Mouse (Mus musculus): ENCODE data around the gene Slc6a2.

The Slc6a2 gene

GRCm38 (mm10) chr8:92959779-92960178, at the start of gene Slc6a2:
Slc6a2 (plus strand) TSS chr8:92960079.
- no peak for DNase-seq (ENCODE audit: low spot score in 2 of 2)

GRCm38 (mm10) chr8:92911477-92911876, 48.4 kb upstream of the Slc6a2 start:
- no peak for DNase-seq (ENCODE audit: low spot score in 2 of 2)

- DNase-seq (ENCODE audit: low spot score in 2 of 2), result no peak
Measured at GRCm38 (mm10) chr8:92913396-92913795, 46.5 kb upstream of the Slc6a2 start.

GRCm38 (mm10) chr8:92916082-92916481, 43.8 kb upstream of the Slc6a2 start:
- no peak for DNase-seq (ENCODE audit: low spot score in 2 of 2)

GRCm38 (mm10) chr8:92921768-92922167, 38.1 kb upstream of the Slc6a2 start:
- no peak for DNase-seq (ENCODE audit: low spot score in 2 of 2)

- DNase-seq (ENCODE audit: low spot score in 2 of 2), result no peak
Measured at GRCm38 (mm10) chr8:92928986-92929385, 30.9 kb upstream of the Slc6a2 start.

- DNase-seq (ENCODE audit: low spot score in 2 of 2), result no peak
Measured at GRCm38 (mm10) chr8:92938056-92938455, 21.8 kb upstream of the Slc6a2 start.

GRCm38 (mm10) chr8:92949071-92949470, 10.8 kb upstream of the Slc6a2 start:
- DNase-seq (ENCODE audit: low spot score in 2 of 2), result no peak

GRCm38 (mm10) chr8:92950639-92951371, 9.1 kb upstream of the Slc6a2 start:
- DNase-seq (ENCODE audit: low spot score in 2 of 2), result no peak

GRCm38 (mm10) chr8:92954044-92954443, 5.8 kb upstream of the Slc6a2 start:
- no peak for DNase-seq (ENCODE audit: low spot score in 2 of 2)

GRCm38 (mm10) chr8:92960451-92960911, 602 bp downstream of the Slc6a2 start:
- DNase-seq (ENCODE audit: low spot score in 2 of 2), result no peak

GRCm38 (mm10) chr8:92961088-92961487, 1.2 kb downstream of the Slc6a2 start:
- DNase-seq (ENCODE audit: low spot score in 2 of 2), result no peak

GRCm38 (mm10) chr8:92964556-92964955, 4.7 kb downstream of the Slc6a2 start:
- no peak for DNase-seq (ENCODE audit: low spot score in 2 of 2)

- no peak for DNase-seq (ENCODE audit: low spot score in 2 of 2)
Measured at GRCm38 (mm10) chr8:92972949-92973348, 13.1 kb downstream of the Slc6a2 start.

GRCm38 (mm10) chr8:92976656-92977055, 16.8 kb downstream of the Slc6a2 start:
- DNase-seq (ENCODE audit: low spot score in 2 of 2), result no peak

GRCm38 (mm10) chr8:92982491-92982890, 22.6 kb downstream of the Slc6a2 start:
- no peak for DNase-seq (ENCODE audit: low spot score in 2 of 2)

GRCm38 (mm10) chr8:92984376-92984775, 24.5 kb downstream of the Slc6a2 start:
- no peak for DNase-seq (ENCODE audit: low spot score in 2 of 2)

GRCm38 (mm10) chr8:92996840-92997239, 37.0 kb downstream of the Slc6a2 start:
- peak in 1 of 2 experiments; percentile 59 for DNase-seq (ENCODE audit: low spot score in 2 of 2)

GRCm38 (mm10) chr8:92998600-92998999, 38.7 kb downstream of the Slc6a2 start:
- DNase-seq (ENCODE audit: low spot score in 2 of 2), result peak in 1 of 2 experiments; percentile 68

- DNase-seq (ENCODE audit: low spot score in 2 of 2), result peak in 1 of 2 experiments; percentile 51
Measured at GRCm38 (mm10) chr8:93010286-93010685, 50.4 kb downstream of the Slc6a2 start.

- DNase-seq (ENCODE audit: low spot score in 2 of 2), result peak in 1 of 2 experiments; percentile 87
Measured at GRCm38 (mm10) chr8:93011439-93011838, 51.6 kb downstream of the Slc6a2 start.

GRCm38 (mm10) chr8:93012226-93012625, 52.3 kb downstream of the Slc6a2 start:
- no peak for DNase-seq (ENCODE audit: low spot score in 2 of 2)

- DNase-seq (ENCODE audit: low spot score in 2 of 2), result no peak
Measured at GRCm38 (mm10) chr8:93014300-93014699, 54.4 kb downstream of the Slc6a2 start.

GRCm38 (mm10) chr8:93021738-93022137, 61.9 kb downstream of the Slc6a2 start:
- no peak for DNase-seq (ENCODE audit: low spot score in 2 of 2)

Data from left cerebral cortex, adult 9 months (tissue).